Mouse (Mus musculus) mammary gland, adult 2 months (tissue): ENCODE results near the gene Msh5. TPM values are rescaled to one million over a fixed set of nuclear protein-coding genes. Genes with fewer than 3 reads are reported as not detected.

Experiments
- polyA plus RNA-seq: library from polyadenylated mRNA; depleted of rRNA; stranded (reverse); fragments of >200 nt; gene quantifications from 2 replicates; pipeline ENCODE4 v1.2.3, GENCODE M21; 2012; ENCODE audit warnings: low replicate concordance; rRNA removed

Msh5 gene
- polyA plus RNA-seq = 4.2 and 4.8 TPM in 2 replicates

GRCm38 (mm10) chr17:35046681-35047455, at the start of gene Msh5:
Gene Msh5 (minus strand): TSS chr17:35046745.

GRCm38 (mm10) chr17:35088825-35089644, 42.5 kb upstream of the Msh5 start, which contains the start of gene Abhd16a:
Gene Abhd16a (plus strand): TSS chr17:35089263.

GRCm38 (mm10) chr17:35085208-35085865, 38.8 kb upstream of the Msh5 start, which contains the start of gene Ly6g6f:
Gene Ly6g6f (minus strand): TSS chr17:35085610.

GRCm38 (mm10) chr17:35077786-35078233, 31.3 kb upstream of the Msh5 start, which contains the start of gene Ly6g6d:
Gene Ly6g6d (minus strand): TSS chr17:35078065.

GRCm38 (mm10) chr17:35076507-35077176, 30.1 kb upstream of the Msh5 start, which contains the start of gene Ly6g6e:
Gene Ly6g6e (plus strand): TSS chr17:35076902.

GRCm38 (mm10) chr17:35066084-35066483, 19.5 kb upstream of the Msh5 start, which contains the start of gene Mpig6b:
Gene Mpig6b (minus strand): TSS chr17:35066184.

GRCm38 (mm10) chr17:35064951-35065947, 18.7 kb upstream of the Msh5 start, which contains the start of gene Ly6g6c:
Gene Ly6g6c (plus strand): TSS chr17:35065388.

GRCm38 (mm10) chr17:35058911-35059892, 12.7 kb upstream of the Msh5 start, which contains the start of gene Ddah2:
Gene Ddah2 (plus strand): TSS chr17:35059035.

GRCm38 (mm10) chr17:35049561-35050016, 3.0 kb upstream of the Msh5 start, which contains the start of gene Clic1:
Gene Clic1 (plus strand): TSS chr17:35049966.

GRCm38 (mm10) chr17:35027277-35028068, 19.1 kb downstream of the Msh5 start, which contains the start of gene Sapcd1:
Gene Sapcd1 (minus strand): TSS chr17:35028016.

GRCm38 (mm10) chr17:35016376-35016775, 30.2 kb downstream of the Msh5 start, which contains the start of gene Vwa7:
Gene Vwa7 (plus strand): TSS chr17:35016579.

GRCm38 (mm10) chr17:35000717-35001451, 45.7 kb downstream of the Msh5 start, which contains the start of gene Vars:
Gene Vars (plus strand): TSS chr17:35000987.

GRCm38 (mm10) chr17:34981690-34982180, 64.8 kb downstream of the Msh5 start, which contains the start of gene Lsm2:
Gene Lsm2 (plus strand): TSS chr17:34981862.

